Mouse (Mus musculus): ENCODE data around the gene Epb41l3. TPM values are rescaled to one million over a fixed set of nuclear protein-coding genes. Genes with fewer than 3 reads are reported as not detected.

Gene Epb41l3
- polyA plus RNA-seq, 1 experiment from 2014 or later: 28.7 TPM

GRCm38 (mm10) chr17:69067937-69068739 lies 7.3 kb upstream of the Epb41l3 start:
- no peak overlapping the region for H3K4me3 ChIP-seq (ENCODE audit: low read depth, low read length)
- no peaks in the 10 kb centered on the region for H3K9me3 ChIP-seq (ENCODE audit: control insufficient read depth, low read length)
- DNase-seq (ENCODE audit: low spot score) (no peak), ATAC-seq (replicated peaks; ENCODE audit: low FRiP score) (no peak)
- H3K27ac ChIP-seq (ENCODE audit: low read depth, low read length): no peak overlapping the region
- H3K4me2 ChIP-seq: no peak overlapping the region
- H3K36me3 ChIP-seq (ENCODE audit: control insufficient read depth, insufficient read depth, low read length): no peaks in the 10 kb centered on the region
- WGBS: 41% methylated on average over 11 of the region's 11 CpGs
- H3K9ac ChIP-seq (ENCODE audit: low read depth, low read length): no peak overlapping the region
- H3K4me1 ChIP-seq (replicated peaks; ENCODE audit: control insufficient read depth, insufficient read depth, low read length): no peaks in the 10 kb centered on the region
- H3K27me3 ChIP-seq (replicated peaks; ENCODE audit: control insufficient read depth, insufficient read depth, low read length): no peaks in the 10 kb centered on the region

- no peaks in the 10 kb centered on the region for H3K9me3 ChIP-seq (ENCODE audit: control insufficient read depth, low read length)
- H3K4me2 ChIP-seq: no peak overlapping the region
- H3K36me3 ChIP-seq (ENCODE audit: control insufficient read depth, insufficient read depth, low read length): no peaks in the 10 kb centered on the region
- no peaks in the 10 kb centered on the region for H3K4me1 ChIP-seq (replicated peaks; ENCODE audit: control insufficient read depth, insufficient read depth, low read length)
- no peak overlapping the region for H3K4me3 ChIP-seq (ENCODE audit: low read depth, low read length)
- H3K9ac ChIP-seq (ENCODE audit: low read depth, low read length): no peak overlapping the region
- DNase-seq (ENCODE audit: low spot score) (no peak), ATAC-seq (replicated peaks; ENCODE audit: low FRiP score) (no peak)
- H3K27ac ChIP-seq (ENCODE audit: low read depth, low read length): no peak overlapping the region
- WGBS: 79% methylated on average over 4 of the region's 4 CpGs
- peaks cover 41% of the 10 kb centered on the region for H3K27me3 ChIP-seq (replicated peaks; ENCODE audit: control insufficient read depth, insufficient read depth, low read length)
Measured at GRCm38 (mm10) chr17:69074095-69074494, 1.4 kb upstream of the Epb41l3 start.

- peak; percentile 34 for DNase-seq (ENCODE audit: low spot score)
- Histone ChIP-seq H3K4me2 (peak overlapping the region; percentile 81), H3K27me3 (replicated peaks; ENCODE audit: control insufficient read depth, insufficient read depth, low read length) (peaks cover 41% of the 10 kb centered on the region), H3K27ac (ENCODE audit: low read depth, low read length) (no peak overlapping the region), H3K4me1 (replicated peaks; ENCODE audit: control insufficient read depth, insufficient read depth, low read length) (no peaks in the 10 kb centered on the region), H3K36me3 (ENCODE audit: control insufficient read depth, insufficient read depth, low read length) (no peaks in the 10 kb centered on the region), H3K4me3 (ENCODE audit: low read depth, low read length) (peak overlapping the region; percentile 48), H3K9me3 (ENCODE audit: control insufficient read depth, low read length) (no peaks in the 10 kb centered on the region), H3K9ac (ENCODE audit: low read depth, low read length) (no peak overlapping the region)
- ATAC-seq (replicated peaks; ENCODE audit: low FRiP score): 0 out of 2 replicates have a peak, but pooled peaks have one; percentile 17
- under 1% methylated on average over 27 of the region's 28 CpGs for WGBS
Measured at GRCm38 (mm10) chr17:69076238-69076625, 749 bp downstream of the Epb41l3 start.

- H3K4me3 ChIP-seq (ENCODE audit: low read depth, low read length): peak overlapping the region; percentile 48
- H3K36me3 ChIP-seq (ENCODE audit: control insufficient read depth, insufficient read depth, low read length): no peaks in the 10 kb centered on the region
- no peak overlapping the region for H3K27ac ChIP-seq (ENCODE audit: low read depth, low read length)
- WGBS: 5% methylated on average over 25 of the region's 25 CpGs
- no peaks in the 10 kb centered on the region for H3K9me3 ChIP-seq (ENCODE audit: control insufficient read depth, low read length)
- H3K9ac ChIP-seq (ENCODE audit: low read depth, low read length): no peak overlapping the region
- H3K4me1 ChIP-seq (replicated peaks; ENCODE audit: control insufficient read depth, insufficient read depth, low read length): no peaks in the 10 kb centered on the region
- no peak for ATAC-seq (replicated peaks; ENCODE audit: low FRiP score)
- DNase-seq (ENCODE audit: low spot score): no peak
- H3K27me3 ChIP-seq (replicated peaks; ENCODE audit: control insufficient read depth, insufficient read depth, low read length): peaks cover 41% of the 10 kb centered on the region
- peak overlapping the region; percentile 81 for H3K4me2 ChIP-seq
Measured at GRCm38 (mm10) chr17:69076747-69077543, 1.5 kb downstream of the Epb41l3 start.

GRCm38 (mm10) chr17:69077544-69077920 lies 2.0 kb downstream of the Epb41l3 start:
- H3K4me2 ChIP-seq: peak overlapping the region; percentile 81

GRCm38 (mm10) chr17:69082316-69082715 lies 6.8 kb downstream of the Epb41l3 start:
- Histone ChIP-seq H3K27me3 (replicated peaks; ENCODE audit: control insufficient read depth, insufficient read depth, low read length) (peaks cover 14% of the 10 kb centered on the region), H3K9me3 (ENCODE audit: control insufficient read depth, low read length) (no peaks in the 10 kb centered on the region), H3K4me3 (ENCODE audit: low read depth, low read length) (no peak overlapping the region), H3K4me2 (no peak overlapping the region), H3K4me1 (replicated peaks; ENCODE audit: control insufficient read depth, insufficient read depth, low read length) (no peaks in the 10 kb centered on the region), H3K9ac (ENCODE audit: low read depth, low read length) (no peak overlapping the region), H3K36me3 (ENCODE audit: control insufficient read depth, insufficient read depth, low read length) (no peaks in the 10 kb centered on the region), H3K27ac (ENCODE audit: low read depth, low read length) (no peak overlapping the region)
- DNase-seq (ENCODE audit: low spot score) (no peak), ATAC-seq (replicated peaks; ENCODE audit: low FRiP score) (no peak)
- 86% methylated on average over 7 of the region's 7 CpGs for WGBS

More at GRCm38 (mm10) chr17:69077544-69077920, 2.0 kb downstream of the Epb41l3 start:
- no peaks in the 10 kb centered on the region for H3K36me3 ChIP-seq (ENCODE audit: control insufficient read depth, insufficient read depth, low read length)
- H3K4me1 ChIP-seq (replicated peaks; ENCODE audit: control insufficient read depth, insufficient read depth, low read length): no peaks in the 10 kb centered on the region
- no peak overlapping the region for H3K4me3 ChIP-seq (ENCODE audit: low read depth, low read length)
- ATAC-seq (replicated peaks; ENCODE audit: low FRiP score): no peak
- no peak overlapping the region for H3K27ac ChIP-seq (ENCODE audit: low read depth, low read length)
- DNase-seq (ENCODE audit: low spot score): no peak
- H3K9me3 ChIP-seq (ENCODE audit: control insufficient read depth, low read length): no peaks in the 10 kb centered on the region
- no peak overlapping the region for H3K9ac ChIP-seq (ENCODE audit: low read depth, low read length)
- 14% methylated on average over 11 of the region's 11 CpGs for WGBS
- peaks cover 41% of the 10 kb centered on the region for H3K27me3 ChIP-seq (replicated peaks; ENCODE audit: control insufficient read depth, insufficient read depth, low read length)

- ATAC-seq (replicated peaks; ENCODE audit: low FRiP score): no peak
- H3K4me1 ChIP-seq (replicated peaks; ENCODE audit: control insufficient read depth, insufficient read depth, low read length): no peaks in the 10 kb centered on the region
- no peak overlapping the region for H3K27ac ChIP-seq (ENCODE audit: low read depth, low read length)
- no peaks in the 10 kb centered on the region for H3K36me3 ChIP-seq (ENCODE audit: control insufficient read depth, insufficient read depth, low read length)
- WGBS: 83% methylated on average over 3 of the region's 3 CpGs
- no peaks in the 10 kb centered on the region for H3K27me3 ChIP-seq (replicated peaks; ENCODE audit: control insufficient read depth, insufficient read depth, low read length)
- no peak overlapping the region for H3K4me3 ChIP-seq (ENCODE audit: low read depth, low read length)
- H3K9me3 ChIP-seq (ENCODE audit: control insufficient read depth, low read length): no peaks in the 10 kb centered on the region
- no peak overlapping the region for H3K9ac ChIP-seq (ENCODE audit: low read depth, low read length)
- no peak for DNase-seq (ENCODE audit: low spot score)
- H3K4me2 ChIP-seq: no peak overlapping the region
Measured at GRCm38 (mm10) chr17:69091618-69092017, 16.1 kb downstream of the Epb41l3 start.

GRCm38 (mm10) chr17:69097068-69097467 lies 21.6 kb downstream of the Epb41l3 start:
- H3K36me3 ChIP-seq (ENCODE audit: control insufficient read depth, insufficient read depth, low read length): no peaks in the 10 kb centered on the region
- H3K27me3 ChIP-seq (replicated peaks; ENCODE audit: control insufficient read depth, insufficient read depth, low read length): no peaks in the 10 kb centered on the region
- DNase-seq (ENCODE audit: low spot score) (no peak), ATAC-seq (replicated peaks; ENCODE audit: low FRiP score) (no peak)
- no peak overlapping the region for H3K4me3 ChIP-seq (ENCODE audit: low read depth, low read length)
- no peak overlapping the region for H3K9ac ChIP-seq (ENCODE audit: low read depth, low read length)
- no peak overlapping the region for H3K4me2 ChIP-seq
- H3K9me3 ChIP-seq (ENCODE audit: control insufficient read depth, low read length): no peaks in the 10 kb centered on the region
- no peaks in the 10 kb centered on the region for H3K4me1 ChIP-seq (replicated peaks; ENCODE audit: control insufficient read depth, insufficient read depth, low read length)
- 78% methylated on average over 4 of the region's 4 CpGs for WGBS
- H3K27ac ChIP-seq (ENCODE audit: low read depth, low read length): no peak overlapping the region
